Mouse (Mus musculus): Measurements from ENCODE around the gene Gfra1. TPM values are rescaled to one million over a fixed set of nuclear protein-coding genes. Genes with fewer than 3 reads are reported as not detected.

Gene Gfra1
- polyA plus RNA-seq, 1 experiment from 2014 or later: 6.0 TPM

DNA sequence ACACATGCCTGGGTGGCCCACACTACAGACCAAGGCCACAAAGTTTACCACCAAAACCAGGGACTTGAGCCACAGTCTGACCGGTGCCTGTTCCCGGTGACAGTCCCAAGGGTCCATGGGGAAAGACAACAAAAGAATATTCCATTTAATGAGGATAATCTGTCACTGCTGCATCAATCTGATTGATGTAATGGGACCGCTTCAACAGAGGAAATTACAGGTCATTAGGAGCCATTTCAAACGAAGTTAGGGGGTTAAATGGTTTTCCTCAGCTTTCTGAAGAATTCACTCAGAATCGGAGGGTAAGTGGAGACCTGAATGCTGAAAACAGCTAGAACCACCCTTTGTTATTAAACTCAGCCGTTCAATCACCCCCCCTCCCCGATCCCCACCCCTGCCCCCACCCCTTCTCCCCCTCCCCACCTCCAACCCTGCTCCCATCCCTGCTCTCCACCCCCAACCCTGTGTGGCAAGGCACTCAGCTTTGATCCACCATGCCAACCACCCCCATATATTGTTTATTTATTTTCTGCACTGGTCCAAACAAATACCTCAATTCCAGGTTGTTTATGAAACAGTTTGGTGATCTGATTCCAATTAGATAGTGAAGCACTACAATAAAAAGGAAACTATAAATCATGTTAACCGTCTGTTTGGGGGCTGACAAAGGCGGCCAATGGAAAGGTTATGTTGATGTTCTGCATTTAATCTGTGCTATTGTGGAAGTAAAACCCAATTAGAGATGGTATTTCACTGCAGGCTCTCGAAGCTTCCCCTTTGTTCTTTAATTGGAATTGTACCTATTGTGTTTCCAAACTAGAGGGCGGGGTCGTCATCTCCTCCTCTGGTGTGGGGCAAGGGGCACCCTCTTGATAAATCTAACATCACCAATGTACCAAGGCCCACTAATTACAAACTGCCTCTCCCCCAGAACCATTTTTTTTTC is 119.9 kb downstream of the Gfra1 start:
- Histone ChIP-seq H3K4me1 (no peaks in the 10 kb centered on the region), H3K27me3 (ENCODE audit: insufficient read depth, poor library complexity, severe bottlenecking) (no peaks in the 10 kb centered on the region), H3K27ac (no peak overlapping the region), H3K36me3 (no peaks in the 10 kb centered on the region), H3K4me3 (no peak overlapping the region), H3K9me3 (no peaks in the 10 kb centered on the region)
- no peak for DNase-seq (ENCODE audit: low spot score)
- WGBS: 72% methylated on average over 12 of the region's 12 CpGs

DNA sequence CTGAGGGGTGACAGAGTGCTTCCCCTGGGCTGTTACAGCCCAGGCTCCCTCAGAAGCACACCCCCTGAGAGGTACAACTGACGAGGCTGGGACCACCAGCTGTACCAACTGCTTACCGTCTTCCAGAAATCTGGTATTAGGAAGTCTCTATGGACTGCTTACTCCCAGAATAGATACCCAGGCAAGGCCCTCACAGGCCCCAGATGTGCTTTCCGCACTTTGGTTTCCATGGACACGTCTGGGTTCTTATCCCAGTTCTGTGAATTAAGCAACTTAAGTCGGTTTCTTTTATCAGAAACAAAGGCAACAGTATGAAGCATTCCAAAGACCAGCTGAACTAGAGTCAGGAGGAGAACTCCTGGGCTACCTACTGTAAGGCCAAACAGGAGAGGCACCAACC is 126.4 kb downstream of the Gfra1 start:
- DNase-seq (ENCODE audit: low spot score): no peak
- peaks cover 12% of the 10 kb centered on the region for H3K4me1 ChIP-seq
- no peaks in the 10 kb centered on the region for H3K36me3 ChIP-seq
- WGBS: 28% methylated on average over 5 of the region's 5 CpGs
- H3K27me3 ChIP-seq (ENCODE audit: insufficient read depth, poor library complexity, severe bottlenecking): no peaks in the 10 kb centered on the region; the same call in 1 of the 2 replicates
- no peaks in the 10 kb centered on the region for H3K9me3 ChIP-seq
- no peak overlapping the region for H3K27ac ChIP-seq
- no peak overlapping the region for H3K4me3 ChIP-seq

- peaks cover 12% of the 10 kb centered on the region for H3K4me1 ChIP-seq
- H3K27ac ChIP-seq: no peak overlapping the region
- WGBS: 61% methylated on average over 5 of the region's 5 CpGs
- H3K4me3 ChIP-seq: no peak overlapping the region
- no peaks in the 10 kb centered on the region for H3K9me3 ChIP-seq
- no peaks in the 10 kb centered on the region; the same call in 1 of the 2 replicates for H3K27me3 ChIP-seq (ENCODE audit: insufficient read depth, poor library complexity, severe bottlenecking)
- H3K36me3 ChIP-seq: no peaks in the 10 kb centered on the region
- DNase-seq (ENCODE audit: low spot score): no peak
These were observed 127.7 kb downstream of the Gfra1 start for GRCm38 (mm10) chr19:58328014-58328413.

DNA sequence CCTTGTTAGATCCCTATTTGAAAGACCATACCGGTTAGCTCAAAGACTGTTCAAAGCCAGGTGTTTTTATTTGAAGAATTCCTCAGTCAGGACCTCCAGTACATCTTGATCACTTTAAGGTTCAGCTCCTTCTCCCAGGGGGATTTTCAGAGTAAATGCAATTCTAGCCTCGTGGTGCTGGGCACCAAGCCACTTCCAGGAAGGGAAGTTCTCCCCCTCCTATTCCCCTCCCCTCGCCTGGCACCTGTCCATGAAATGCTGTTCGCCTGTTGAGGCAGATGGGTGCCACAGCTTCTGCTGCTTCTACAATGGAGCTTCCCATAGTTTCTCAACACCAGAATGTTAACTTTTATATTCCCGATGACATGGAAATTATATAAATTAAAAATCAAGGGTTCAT is 139.2 kb downstream of the Gfra1 start:
- no peak overlapping the region for H3K27ac ChIP-seq
- H3K27me3 ChIP-seq (ENCODE audit: insufficient read depth, poor library complexity, severe bottlenecking): no peaks in the 10 kb centered on the region
- 0 out of 2 replicates have a peak, but pooled peaks cover 11% of the 10 kb centered on the region for H3K9me3 ChIP-seq
- H3K4me1 ChIP-seq: no peaks in the 10 kb centered on the region
- no peak for DNase-seq (ENCODE audit: low spot score)
- H3K4me3 ChIP-seq: no peak overlapping the region
- 0 out of 2 replicates have a peak, but pooled peaks cover 2% of the 10 kb centered on the region for H3K36me3 ChIP-seq
- 74% methylated on average over 5 of the region's 5 CpGs for WGBS

DNA sequence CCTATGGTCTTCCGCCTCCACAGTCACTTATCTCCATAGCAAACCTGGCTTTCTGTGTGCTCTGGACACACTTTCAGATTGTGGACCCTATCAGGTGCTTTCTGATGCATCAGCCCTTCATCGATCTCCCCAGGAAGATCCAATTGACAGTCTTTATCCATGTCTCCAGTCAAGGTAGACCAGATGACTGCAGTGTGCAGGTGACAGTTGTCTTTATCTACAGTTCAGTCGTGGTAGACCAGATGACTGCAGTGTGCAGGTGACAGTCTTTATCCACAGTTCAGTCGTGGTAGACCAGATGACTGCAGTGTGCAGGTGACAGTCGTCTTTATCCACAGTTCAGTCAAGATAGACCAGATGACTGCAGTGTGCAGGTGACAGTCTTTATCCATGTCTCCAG is 140.0 kb downstream of the Gfra1 start:
- WGBS: 83% methylated on average over 5 of the region's 5 CpGs

GRCm38 (mm10) chr19:58314631-58315030 is 141.1 kb downstream of the Gfra1 start:
- H3K36me3 ChIP-seq: 0 out of 2 replicates have a peak, but pooled peaks cover 2% of the 10 kb centered on the region
- H3K9me3 ChIP-seq: 0 out of 2 replicates have a peak, but pooled peaks cover 11% of the 10 kb centered on the region
- no peak overlapping the region for H3K27ac ChIP-seq
- WGBS: 86% methylated on average over 5 of the region's 5 CpGs
- no peaks in the 10 kb centered on the region for H3K4me1 ChIP-seq
- H3K4me3 ChIP-seq: no peak overlapping the region
- H3K27me3 ChIP-seq (ENCODE audit: insufficient read depth, poor library complexity, severe bottlenecking): no peaks in the 10 kb centered on the region
- no peak for DNase-seq (ENCODE audit: low spot score)

More for the DNA sequence above, 140.0 kb downstream of the Gfra1 start:
- Histone ChIP-seq H3K27ac (no peak overlapping the region), H3K4me1 (no peaks in the 10 kb centered on the region), H3K4me3 (no peak overlapping the region), H3K9me3 (0 out of 2 replicates have a peak, but pooled peaks cover 11% of the 10 kb centered on the region), H3K27me3 (ENCODE audit: insufficient read depth, poor library complexity, severe bottlenecking) (no peaks in the 10 kb centered on the region), H3K36me3 (0 out of 2 replicates have a peak, but pooled peaks cover 2% of the 10 kb centered on the region)
- no peak for DNase-seq (ENCODE audit: low spot score)

DNA sequence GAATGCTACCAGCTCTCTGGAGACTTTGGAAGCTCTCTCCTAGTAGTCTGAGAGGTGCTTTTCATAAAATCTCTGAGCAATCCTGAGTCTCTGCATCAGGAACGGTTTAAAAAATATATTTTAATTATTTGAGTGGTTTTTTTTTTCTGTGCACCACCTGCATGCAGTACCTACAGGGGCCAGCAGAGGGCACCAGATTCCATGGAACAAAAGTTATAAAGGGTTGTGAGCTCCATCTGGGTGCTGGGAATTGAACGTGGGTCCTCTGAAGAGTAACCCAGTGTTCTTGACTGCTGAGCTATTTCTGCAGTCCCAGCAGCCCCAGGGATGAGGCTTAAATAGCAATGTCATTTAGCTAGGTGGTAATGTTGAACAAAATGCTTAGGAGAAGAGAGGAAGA is 141.9 kb downstream of the Gfra1 start:
- DNase-seq (ENCODE audit: low spot score): no peak
- no peak overlapping the region for H3K4me3 ChIP-seq
- H3K27me3 ChIP-seq (ENCODE audit: insufficient read depth, poor library complexity, severe bottlenecking): no peaks in the 10 kb centered on the region
- no peak overlapping the region for H3K27ac ChIP-seq
- H3K9me3 ChIP-seq: 0 out of 2 replicates have a peak, but pooled peaks cover 11% of the 10 kb centered on the region
- no peaks in the 10 kb centered on the region for H3K4me1 ChIP-seq
- 0 out of 2 replicates have a peak, but pooled peaks cover 2% of the 10 kb centered on the region for H3K36me3 ChIP-seq
- WGBS: 79% methylated on average over 2 of the region's 2 CpGs

- no peak overlapping the region for H3K4me3 ChIP-seq
- H3K4me1 ChIP-seq: no peaks in the 10 kb centered on the region
- H3K27me3 ChIP-seq (ENCODE audit: insufficient read depth, poor library complexity, severe bottlenecking): no peaks in the 10 kb centered on the region
- WGBS: 80% methylated on average over 2 of the region's 2 CpGs
- H3K36me3 ChIP-seq: 0 out of 2 replicates have a peak, but pooled peaks cover 2% of the 10 kb centered on the region
- DNase-seq (ENCODE audit: low spot score): no peak
- no peak overlapping the region for H3K27ac ChIP-seq
- H3K9me3 ChIP-seq: 0 out of 2 replicates have a peak, but pooled peaks cover 8% of the 10 kb centered on the region
These were observed 143.2 kb downstream of the Gfra1 start for GRCm38 (mm10) chr19:58312492-58312891.

DNA sequence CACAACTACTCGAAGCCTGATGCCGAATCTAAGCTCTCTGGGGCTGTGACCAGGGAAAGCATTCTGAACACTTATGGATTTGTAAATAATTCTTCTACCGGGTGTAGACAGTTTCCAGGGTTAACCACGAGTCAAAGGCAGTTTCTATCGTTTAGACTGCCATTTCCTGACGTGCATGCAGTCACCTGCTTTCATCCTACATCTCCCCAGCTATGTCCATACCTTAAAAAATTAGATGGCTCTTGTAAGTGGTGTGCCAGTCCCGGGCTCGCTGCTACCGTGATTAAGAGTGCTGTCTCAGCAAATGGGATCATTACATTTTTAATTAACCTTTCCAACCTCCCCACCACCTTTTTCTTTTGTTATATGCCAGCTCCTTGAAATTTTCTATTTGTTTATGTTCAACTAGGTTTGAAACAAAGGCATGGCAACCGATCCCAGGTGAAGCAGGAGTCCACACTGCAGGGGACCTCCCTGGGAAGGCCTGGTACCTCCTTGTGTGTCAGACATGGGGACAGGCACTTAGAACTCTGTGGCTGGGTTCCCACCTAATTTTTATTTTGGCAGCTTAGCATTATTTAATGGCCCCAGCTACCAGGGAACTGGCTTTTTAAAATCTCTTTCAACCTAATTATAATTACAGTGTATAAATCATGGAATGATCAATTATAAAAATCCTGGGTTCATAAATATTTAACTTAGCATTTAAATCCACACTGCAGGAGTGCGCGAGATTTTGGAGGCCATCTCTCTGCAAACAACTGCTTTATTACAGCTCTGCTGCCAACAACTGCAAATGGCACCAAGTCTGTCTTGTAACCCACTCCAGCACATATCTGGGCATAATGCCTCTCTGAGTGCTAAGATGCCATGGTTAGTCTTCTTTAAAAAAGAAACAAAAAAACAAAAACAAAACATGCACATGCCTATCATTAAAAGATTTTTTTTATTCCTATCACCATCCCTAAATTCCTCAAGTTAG is 145.1 kb downstream of the Gfra1 start:
- Histone ChIP-seq H3K36me3 (0 out of 2 replicates have a peak, but pooled peaks cover 2% of the 10 kb centered on the region), H3K27me3 (ENCODE audit: insufficient read depth, poor library complexity, severe bottlenecking) (no peaks in the 10 kb centered on the region), H3K9me3 (0 out of 2 replicates have a peak, but pooled peaks cover 10% of the 10 kb centered on the region), H3K27ac (no peak overlapping the region), H3K4me3 (no peak overlapping the region), H3K4me1 (no peaks in the 10 kb centered on the region)
- 77% methylated on average over 12 of the region's 12 CpGs for WGBS
- DNase-seq (ENCODE audit: low spot score): no peak

DNA sequence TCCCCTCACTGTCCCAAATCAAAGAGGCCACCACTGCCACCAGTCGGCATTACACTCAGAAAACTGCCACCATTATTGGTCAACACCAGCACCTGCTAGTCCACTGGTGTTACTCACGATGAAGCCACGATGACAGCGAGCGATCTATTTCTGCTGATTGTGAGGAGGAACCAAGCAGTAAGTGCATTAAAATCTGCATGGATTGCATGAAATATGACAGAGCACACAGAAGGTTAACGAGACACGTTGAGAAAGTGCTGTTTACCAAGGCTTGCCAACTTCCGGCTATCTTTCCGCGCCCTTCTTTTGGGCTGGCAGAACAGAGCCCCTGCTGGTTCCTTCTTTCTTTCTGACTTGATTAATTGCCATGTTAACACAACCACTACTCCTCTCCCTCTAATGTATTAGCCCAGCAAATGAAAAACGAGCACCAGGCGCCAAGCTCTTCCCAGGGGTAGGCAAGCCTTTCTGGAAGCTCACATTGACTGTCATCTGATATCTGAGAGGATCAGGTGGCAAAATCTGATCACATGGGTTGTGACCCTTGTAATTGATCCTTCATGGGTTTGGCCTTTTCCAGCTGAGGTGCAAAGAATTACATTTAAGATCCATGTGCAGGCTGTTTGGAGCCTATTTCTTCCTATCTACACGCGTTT is 146.0 kb downstream of the Gfra1 start:
- WGBS: 83% methylated on average over 14 of the region's 14 CpGs
- DNase-seq (ENCODE audit: low spot score): no peak

DNA sequence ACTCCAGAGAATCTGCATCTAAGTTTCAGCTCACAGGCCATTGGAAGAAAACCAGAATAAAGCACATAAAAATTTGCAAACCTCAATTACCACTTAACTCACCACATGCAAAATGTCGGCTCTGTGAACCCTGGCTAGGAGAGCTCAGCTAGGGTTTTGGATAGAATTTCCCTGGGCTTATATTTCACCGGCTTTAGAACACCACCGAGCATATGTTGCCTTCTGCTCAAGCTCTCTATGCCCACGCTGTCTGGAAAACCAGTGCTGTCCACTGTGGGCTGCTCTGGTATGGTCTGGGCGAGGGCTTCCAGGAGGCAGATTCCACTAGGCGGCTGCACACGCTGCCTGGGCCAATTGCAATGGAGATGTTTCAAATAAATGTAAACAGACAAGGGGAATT is 154.6 kb downstream of the Gfra1 start:
- no peak for DNase-seq (ENCODE audit: low spot score)
- Histone ChIP-seq H3K9me3 (0 out of 2 replicates have a peak, but pooled peaks cover 2% of the 10 kb centered on the region), H3K36me3 (no peaks in the 10 kb centered on the region), H3K4me1 (peaks cover 8% of the 10 kb centered on the region; the same call in 1 of the 2 replicates), H3K4me3 (no peak overlapping the region), H3K27ac (no peak overlapping the region), H3K27me3 (ENCODE audit: insufficient read depth, poor library complexity, severe bottlenecking) (peaks cover 14% of the 10 kb centered on the region)
- WGBS: 88% methylated on average over 7 of the region's 7 CpGs

More for the DNA sequence above, 146.0 kb downstream of the Gfra1 start:
- Histone ChIP-seq H3K27ac (no peak overlapping the region), H3K4me1 (no peaks in the 10 kb centered on the region), H3K27me3 (ENCODE audit: insufficient read depth, poor library complexity, severe bottlenecking) (no peaks in the 10 kb centered on the region), H3K4me3 (no peak overlapping the region), H3K9me3 (0 out of 2 replicates have a peak, but pooled peaks cover 10% of the 10 kb centered on the region), H3K36me3 (0 out of 2 replicates have a peak, but pooled peaks cover 2% of the 10 kb centered on the region)

DNA sequence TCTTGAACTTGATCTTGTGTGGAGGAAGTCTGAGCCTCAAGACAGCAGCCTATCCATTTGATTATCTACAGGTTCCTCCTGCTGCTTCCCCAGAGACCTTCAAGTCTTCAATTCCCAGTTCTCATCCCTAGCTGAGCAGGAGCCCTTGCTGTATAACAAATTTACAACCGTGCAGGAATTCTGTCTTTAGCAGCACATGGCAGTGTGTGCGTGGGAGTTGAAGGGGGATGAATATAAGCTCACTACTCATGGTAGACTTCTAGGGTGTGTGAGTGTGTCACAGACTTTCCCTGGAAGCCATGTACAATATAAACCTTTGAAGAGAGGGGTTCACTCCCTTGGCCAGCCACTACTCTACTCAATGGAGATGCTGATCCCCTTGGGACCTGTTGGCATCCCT is 157.8 kb downstream of the Gfra1 start:
- Histone ChIP-seq H3K36me3 (no peaks in the 10 kb centered on the region), H3K27me3 (ENCODE audit: insufficient read depth, poor library complexity, severe bottlenecking) (peaks cover 14% of the 10 kb centered on the region), H3K4me1 (peaks cover 11% of the 10 kb centered on the region; the same call in 1 of the 2 replicates), H3K4me3 (no peak overlapping the region), H3K9me3 (no peaks in the 10 kb centered on the region), H3K27ac (no peak overlapping the region)
- DNase-seq (ENCODE audit: low spot score): no peak
- 77% methylated on average over 2 of the region's 2 CpGs for WGBS

Measured in heart, embryonic 10.5 days (tissue).